Mouse (Mus musculus): Measurements from ENCODE around the gene Trim67.

Trim67 gene

GRCm38 (mm10) chr8:124792708-124793107, at the start of gene Trim67:
TSS of gene Trim67 (plus strand) at chr8:124793092.
- peak; percentile 78 for DNase-seq

GRCm38 (mm10) chr8:124746661-124747060, 46.2 kb upstream of the Trim67 start:
- no peak for DNase-seq

GRCm38 (mm10) chr8:124751191-124751590, 41.7 kb upstream of the Trim67 start:
- DNase-seq: no peak

DNA sequence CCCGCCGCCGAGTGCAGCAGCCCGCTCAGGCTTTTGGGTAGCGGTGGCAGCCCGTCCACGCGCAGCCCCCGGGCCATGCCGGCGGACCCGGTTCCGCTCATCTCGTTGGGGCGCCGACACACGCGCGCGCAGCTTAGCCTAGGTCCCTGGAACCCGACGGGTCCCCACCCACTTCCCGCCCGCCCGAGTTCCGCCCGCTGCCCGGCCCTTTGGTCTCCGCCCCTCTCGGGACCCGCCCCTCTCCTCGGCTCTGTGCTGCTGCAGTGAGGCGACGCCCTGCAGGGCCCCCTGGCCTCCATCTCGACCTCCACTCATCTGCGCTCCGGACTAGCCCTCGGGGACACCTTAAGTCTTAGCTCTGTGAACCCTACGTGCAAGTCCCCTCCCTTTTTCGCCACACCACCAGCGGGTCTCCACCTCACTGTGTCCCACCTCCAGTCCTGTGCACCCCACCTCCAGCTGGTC, 41.2 kb upstream of the Trim67 start, which contains the start of gene Fam89a:
TSS of gene Fam89a (minus strand) at position 124 of the 465 bp plus-strand sequence.
- no peak for DNase-seq

DNA sequence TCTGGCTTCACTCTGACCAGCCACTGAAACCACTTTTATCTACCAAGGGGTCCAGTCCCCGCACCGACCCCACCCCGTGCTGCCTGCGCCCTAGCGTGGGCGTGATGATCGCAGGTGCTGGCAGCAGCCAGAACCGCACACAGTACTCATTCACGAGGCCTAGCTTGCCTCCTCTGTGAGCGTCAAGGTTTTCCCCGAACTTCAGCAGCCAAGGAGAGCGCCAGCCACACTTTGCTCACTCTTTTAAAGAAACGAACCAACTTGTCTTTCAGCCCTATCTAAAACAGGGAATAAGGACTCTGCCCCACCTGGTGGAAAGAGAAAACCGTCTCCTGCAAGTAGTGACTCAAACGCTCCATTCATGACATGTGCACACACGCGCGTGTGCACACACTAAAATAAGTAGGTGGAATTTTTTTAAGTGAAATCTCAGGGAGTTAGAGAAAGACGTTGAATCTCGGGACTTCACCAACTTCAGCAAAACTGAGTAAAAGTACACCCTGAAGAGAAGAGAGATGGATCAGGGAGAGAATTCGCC, 40.5 kb upstream of the Trim67 start:
- DNase-seq: no peak

DNA sequence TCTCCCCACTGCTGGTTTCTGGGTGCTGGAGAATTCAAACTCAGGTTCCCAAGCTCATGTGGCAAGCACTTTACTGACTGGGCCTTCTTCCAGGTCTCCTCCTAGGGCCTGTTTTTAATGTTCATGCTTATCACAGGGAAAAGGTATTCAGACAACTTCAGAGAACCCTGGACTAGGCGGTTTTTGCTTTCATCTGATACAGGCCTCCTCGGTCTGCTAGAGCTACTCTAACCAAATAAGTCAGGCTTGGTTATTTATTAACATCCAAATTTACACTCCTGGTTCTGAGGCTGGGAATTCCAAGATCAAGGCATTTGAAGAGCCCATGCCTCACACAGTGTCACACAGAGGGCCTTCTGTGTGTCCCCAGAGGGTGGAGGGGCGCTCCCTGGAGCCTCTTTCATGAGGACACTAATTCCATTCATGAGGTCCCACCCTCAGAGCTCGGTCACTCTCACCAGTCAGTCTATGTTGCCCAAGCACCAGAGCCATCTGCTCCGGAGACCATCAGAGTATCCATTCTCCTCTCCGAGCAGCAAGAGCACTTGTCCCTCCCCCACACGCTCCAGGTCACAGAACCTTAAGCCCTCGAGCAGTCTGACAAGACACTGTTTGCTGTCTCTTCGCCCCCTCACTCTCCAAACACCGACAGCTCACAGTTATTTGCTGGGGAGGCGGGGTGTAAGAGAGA, 38.6 kb upstream of the Trim67 start:
- no peak for DNase-seq

GRCm38 (mm10) chr8:124754792-124755190, 38.1 kb upstream of the Trim67 start:
- no peak for DNase-seq

DNA sequence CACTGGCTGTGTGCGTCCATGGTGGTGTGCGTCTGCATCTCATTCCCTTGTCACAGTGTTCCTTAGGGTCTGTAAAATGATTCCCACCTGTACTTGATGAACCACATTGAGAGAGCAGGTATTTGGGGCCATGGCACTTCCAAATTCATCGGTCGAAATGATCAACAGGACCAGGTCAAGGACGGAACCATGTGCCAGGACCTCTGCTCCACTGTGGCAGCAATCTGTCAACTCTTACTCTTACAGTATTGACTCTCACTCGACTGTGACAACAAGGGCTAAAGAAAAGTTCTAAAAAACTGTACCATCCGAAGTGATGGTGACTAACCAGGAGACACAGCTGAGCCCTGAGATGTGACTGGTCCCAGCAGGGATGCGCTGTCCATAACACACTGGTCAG, 37.4 kb upstream of the Trim67 start:
- DNase-seq: no peak

DNA sequence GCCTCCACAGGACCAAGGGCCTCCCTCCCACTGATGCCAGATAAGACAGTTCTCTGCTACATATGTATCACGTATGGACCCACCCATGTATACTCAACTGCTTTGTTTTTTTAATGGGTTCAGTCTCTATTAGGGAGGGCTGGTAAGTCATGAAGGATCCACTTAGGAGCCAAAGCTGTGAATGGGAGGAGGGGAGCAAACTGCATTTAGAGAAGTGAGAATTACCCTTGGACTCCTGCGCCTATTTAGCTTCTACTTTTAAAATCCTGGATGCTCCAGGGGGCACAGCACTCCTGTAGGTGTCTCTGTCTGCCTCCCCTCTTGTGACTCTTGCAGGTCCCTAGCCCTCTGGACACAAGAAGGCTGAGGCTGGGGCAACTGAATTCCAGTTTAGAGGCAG, 36.7 kb upstream of the Trim67 start:
- DNase-seq: no peak

DNA sequence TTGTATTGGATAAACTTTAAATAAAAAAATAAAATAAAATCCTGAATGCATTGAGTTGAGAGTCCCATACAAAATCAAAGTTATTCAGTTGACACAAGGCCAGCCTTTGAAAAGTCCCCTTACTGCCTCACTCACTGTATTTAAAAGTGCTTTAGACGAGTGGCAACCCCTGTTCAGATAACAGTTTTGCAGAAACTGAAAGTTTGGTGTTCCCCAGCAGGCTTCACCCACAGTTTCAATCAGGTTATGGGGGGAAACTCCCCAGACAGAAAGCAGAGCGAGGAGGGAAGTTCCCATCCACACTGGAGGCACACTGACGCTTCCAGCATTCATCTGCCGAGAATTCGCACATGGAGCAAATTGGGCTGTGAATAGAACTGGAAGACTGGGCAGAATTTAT, 36.3 kb upstream of the Trim67 start:
- no peak for DNase-seq

GRCm38 (mm10) chr8:124758544-124758943, 34.3 kb upstream of the Trim67 start:
- DNase-seq: no peak

GRCm38 (mm10) chr8:124763061-124763460, 29.8 kb upstream of the Trim67 start:
- no peak for DNase-seq

- no peak for DNase-seq
These were observed 20.5 kb upstream of the Trim67 start for GRCm38 (mm10) chr8:124772389-124772788.

GRCm38 (mm10) chr8:124775695-124776094, 17.2 kb upstream of the Trim67 start:
- DNase-seq: peak; percentile 82

DNA sequence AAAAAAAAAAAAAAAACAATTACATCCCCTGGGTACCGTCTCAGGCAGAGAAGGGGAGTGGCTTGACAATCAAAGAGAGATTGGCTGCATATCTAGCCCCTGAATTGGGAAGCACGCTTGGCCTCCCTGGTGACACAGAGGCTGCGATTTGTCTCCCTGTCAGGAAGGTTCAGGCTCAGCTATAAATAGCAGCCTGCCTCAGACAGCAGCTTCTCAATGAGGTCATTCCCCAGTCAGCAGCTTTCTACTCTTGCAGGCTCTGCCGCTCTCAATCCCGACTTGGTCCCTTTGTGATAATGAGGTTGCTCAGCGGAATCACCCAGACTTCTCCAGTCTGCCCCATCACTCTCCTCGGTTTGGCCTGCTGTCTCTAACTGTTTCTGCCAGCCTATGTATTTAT, 12.7 kb upstream of the Trim67 start:
- peak; percentile 60 for DNase-seq

- no peak for DNase-seq
These were observed 10.5 kb upstream of the Trim67 start for GRCm38 (mm10) chr8:124782431-124782830.

DNA sequence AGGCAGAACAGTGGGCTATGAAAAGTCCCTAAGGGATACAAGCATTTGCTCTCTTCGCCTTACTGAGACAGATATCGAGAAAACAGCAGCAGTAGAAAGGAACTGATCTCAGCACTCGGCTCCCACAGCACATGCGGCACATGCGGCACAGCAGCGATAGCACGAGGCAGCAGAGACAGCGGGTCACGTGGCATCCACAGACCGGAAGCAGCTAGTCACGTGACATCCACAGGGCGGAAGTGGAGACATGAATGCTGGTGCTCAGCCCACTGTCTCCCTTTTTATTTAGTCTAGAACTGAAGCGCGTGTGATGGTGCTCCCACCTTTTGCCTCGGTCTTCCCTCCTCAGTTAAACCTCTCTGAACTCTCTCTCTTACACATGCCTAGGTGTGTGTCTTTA, 9.7 kb upstream of the Trim67 start:
- no peak for DNase-seq

DNA sequence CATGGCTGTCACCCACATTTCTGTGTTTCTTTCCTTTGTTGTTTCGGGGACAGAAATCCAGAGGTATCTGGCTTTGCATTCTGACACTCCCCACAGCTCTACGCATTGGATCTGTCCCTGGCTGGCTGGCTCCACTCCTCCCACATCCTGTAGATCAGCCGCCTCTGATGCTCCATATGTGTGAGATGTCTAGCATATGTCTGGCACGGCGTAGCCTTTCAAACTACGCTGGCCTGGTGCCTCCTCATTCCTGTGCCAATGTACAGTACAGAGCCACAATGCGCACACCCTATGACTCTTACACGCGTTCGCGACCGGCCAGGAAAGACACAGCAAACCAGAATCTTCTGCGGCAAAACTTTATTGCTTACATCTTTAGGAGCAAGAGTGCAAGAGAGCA, 8.3 kb upstream of the Trim67 start:
- DNase-seq: no peak

GRCm38 (mm10) chr8:124790676-124791075, 2.2 kb upstream of the Trim67 start:
- no peak for DNase-seq

GRCm38 (mm10) chr8:124791751-124792150, 1.1 kb upstream of the Trim67 start:
- no peak for DNase-seq

GRCm38 (mm10) chr8:124792186-124792585, 706 bp upstream of the Trim67 start:
- DNase-seq: peak; percentile 59

DNA sequence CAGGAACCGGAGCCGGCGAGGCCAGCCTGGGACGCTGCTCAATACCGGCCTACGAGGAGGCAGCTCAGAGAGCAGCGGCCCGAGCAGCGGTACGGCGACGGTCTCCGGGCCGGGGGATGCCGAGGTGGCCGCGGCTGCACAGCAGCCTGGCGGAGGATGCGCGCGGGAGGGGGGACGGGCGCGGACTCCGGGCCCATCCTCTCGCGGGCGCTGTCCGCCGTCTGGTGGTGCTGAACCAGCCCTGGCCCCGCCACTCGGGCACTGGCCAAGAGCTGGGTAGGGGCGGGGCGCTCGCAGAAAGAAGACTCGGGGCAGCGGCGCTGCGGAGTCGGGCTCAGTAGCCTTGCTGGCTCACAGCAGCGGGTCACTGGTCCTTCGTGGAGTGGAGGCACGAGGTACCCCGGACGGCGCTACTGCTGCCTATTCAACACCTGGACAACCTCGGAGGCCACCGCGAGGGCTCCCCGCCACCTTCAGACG, 320 bp downstream of the Trim67 start:
- peak; percentile 77 for DNase-seq

- DNase-seq: peak; percentile 56
These were observed 981 bp downstream of the Trim67 start for GRCm38 (mm10) chr8:124793661-124794485.

DNA sequence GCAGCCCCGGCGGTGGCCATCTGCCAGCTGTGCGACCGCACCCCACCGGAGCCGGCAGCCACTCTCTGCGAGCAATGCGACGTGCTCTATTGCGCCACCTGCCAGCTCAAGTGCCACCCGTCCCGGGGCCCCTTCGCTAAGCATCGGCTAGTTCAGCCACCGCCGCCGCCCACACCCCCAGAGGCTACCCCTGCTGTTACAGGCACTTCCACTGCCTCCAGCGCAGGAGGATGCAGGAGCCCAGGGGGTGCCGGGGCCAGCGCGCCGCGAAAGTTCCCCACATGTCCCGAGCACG, 1.5 kb downstream of the Trim67 start:
- peak; percentile 88 for DNase-seq
